Mouse (Mus musculus) kidney, adult 2 months (tissue): ENCODE measurements around the gene Hipk2.

ENCODE experiments used
- CTCF ChIP-seq: fragments of 200-500 bp; conservative IDR thresholded peaks from 2 replicates; pipeline ENCODE4 v1.5.1; 2011; ENCODE audit warnings: low read depth, mild to moderate bottlenecking, control low read depth, low read length, moderate library complexity, mixed read lengths; ENCODE audit not compliant: insufficient read depth, insufficient read length
- POLR2A ChIP-seq: fragments of 200-500 bp; IDR thresholded peaks from one replicate; pipeline ENCODE4 v1.6.1; 2011; ENCODE audit warnings: low read depth, low read length, control low read depth

DNA sequence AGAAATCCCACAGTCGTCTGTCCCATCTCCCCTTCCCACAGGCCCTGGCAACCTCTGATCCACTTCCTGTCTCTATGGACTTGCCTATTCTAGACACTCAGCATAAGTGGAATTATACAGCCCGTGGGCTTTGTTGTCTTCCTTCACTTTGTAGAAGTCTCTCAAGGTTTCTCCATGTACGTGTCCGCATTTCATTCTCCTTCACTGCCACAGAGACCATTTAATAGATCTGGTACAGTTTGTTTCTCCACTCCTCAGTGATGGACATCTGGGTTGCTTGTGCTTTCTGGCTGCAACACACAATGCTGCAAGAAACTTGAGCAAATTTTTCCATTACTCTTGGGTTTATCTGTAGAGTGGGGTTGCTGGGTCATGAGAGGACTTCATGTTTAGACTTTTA is 36.1 kb downstream of the Hipk2 start:
- TF ChIP-seq POLR2A (no peak), CTCF (no peak)
